Mouse (Mus musculus) Patski (cell line): ENCODE results near the gene Mid1. TPM values are rescaled to one million over a fixed set of nuclear protein-coding genes. Genes with fewer than 3 reads are reported as not detected.

ENCODE experiments used
- ATAC-seq: fragments of 100-300 bp; one replicate; pipeline ENCODE4 v1.8.0; 2021
- CTCF ChIA-PET: fragments of 350-600 bp; sonication (Branson Sonifier 250); formaldehyde crosslinking; loops from one replicate; lab custom pipeline; 2022; ENCODE audit warnings: inconsistent platforms; lab: Charles Lee
- POLR2A ChIA-PET: fragments of 350-600 bp; sonication (Branson Sonifier 250); formaldehyde crosslinking; loops from one replicate; lab custom pipeline; 2022; ENCODE audit warnings: antibody characterized with exemption, inconsistent platforms; lab: Charles Lee
- DNase-seq: peaks from one replicate; pipeline ENCODE4 v3.0.0-alpha.2; 2011; ENCODE audit warnings: low read depth, low spot score
- H3K27me3 ChIP-seq: fragments of 371-371 bp; one replicate; pipeline ENCODE4 v1.5.1; 2021
- CTCF ChIP-seq: fragments of 100-300 bp; IDR thresholded peaks from one replicate; pipeline ENCODE4 v1.5.1; 2021
- in situ Hi-C: fragments of 300-500 bp; cut with MboI; formaldehyde crosslinking; loops from 3 replicates; pipeline ENCODE4 v1.11.1; 2018; ENCODE audit warnings: low pct_unique_long_range_greater_than_20kb, mixed read lengths
- polyA plus RNA-seq: library from polyadenylated mRNA; unstranded; gene quantifications from one replicate; pipeline ENCODE4 v1.2.3, GENCODE M21; 2021

Gene Mid1
- polyA plus RNA-seq, 1 experiment from 2014 or later, result 105 TPM

DNA sequence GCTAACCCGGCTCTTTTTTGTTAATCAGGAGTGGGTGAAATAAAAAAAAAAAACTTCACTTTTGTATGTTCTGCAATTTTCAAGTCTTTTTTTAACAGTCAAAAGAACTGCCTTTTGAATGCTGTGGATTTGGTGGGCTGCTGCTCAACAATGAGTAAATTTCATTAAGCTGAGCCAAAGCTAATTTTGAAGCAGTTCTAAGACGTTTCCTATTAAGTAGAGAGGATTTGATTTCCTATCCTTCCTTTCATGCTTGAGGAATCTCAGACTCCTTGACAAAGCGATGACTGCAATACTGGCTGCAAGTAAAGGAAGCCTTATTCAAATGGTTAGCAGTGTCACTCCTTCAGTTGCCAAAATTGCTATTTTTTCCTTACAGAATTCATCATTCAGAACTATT, 161.2 kb downstream of the Mid1 start:
- ChIA-PET POLR2A (no interaction called here), CTCF (no interaction called here)
- no peak for TF ChIP-seq CTCF
- ATAC-seq, result no peak
- no peak for DNase-seq
- in situ Hi-C loops, result no loop called here
- no peaks in the 10 kb centered on the region for H3K27me3 ChIP-seq

GRCm38 (mm10) chrX:169861194-169861720, 176.3 kb downstream of the Mid1 start:
- ATAC-seq, result no peak
- ChIA-PET CTCF (no interaction called here), POLR2A (no interaction called here)
- H3K27me3 ChIP-seq, result no peaks in the 10 kb centered on the region
- in situ Hi-C loops, result no loop called here
- TF ChIP-seq CTCF, result no peak
- no peak for DNase-seq

GRCm38 (mm10) chrX:169862440-169862839, 177.4 kb downstream of the Mid1 start:
- no peak for TF ChIP-seq CTCF
- ATAC-seq (no peak), DNase-seq (no peak)
- no peaks in the 10 kb centered on the region for H3K27me3 ChIP-seq
- in situ Hi-C loops, result no loop called here
- POLR2A ChIA-PET, result no interaction called here
- CTCF ChIA-PET, result interaction anchor here (1.3 kb wide), 1 partner anchor 63 kb away, joined by 3 read pairs; no protein-coding TSS in a partner anchor

GRCm38 (mm10) chrX:169862848-169863247, 177.8 kb downstream of the Mid1 start:
- H3K27me3 ChIP-seq, result no peaks in the 10 kb centered on the region
- ChIA-PET CTCF (interaction anchor here (1.3 kb wide), 1 partner anchor 64 kb away, joined by 3 read pairs; no protein-coding TSS in a partner anchor), POLR2A (no interaction called here)
- DNase-seq, result no peak
- in situ Hi-C loops, result no loop called here
- TF ChIP-seq CTCF, result peak; percentile 75
- no peak for ATAC-seq

DNA sequence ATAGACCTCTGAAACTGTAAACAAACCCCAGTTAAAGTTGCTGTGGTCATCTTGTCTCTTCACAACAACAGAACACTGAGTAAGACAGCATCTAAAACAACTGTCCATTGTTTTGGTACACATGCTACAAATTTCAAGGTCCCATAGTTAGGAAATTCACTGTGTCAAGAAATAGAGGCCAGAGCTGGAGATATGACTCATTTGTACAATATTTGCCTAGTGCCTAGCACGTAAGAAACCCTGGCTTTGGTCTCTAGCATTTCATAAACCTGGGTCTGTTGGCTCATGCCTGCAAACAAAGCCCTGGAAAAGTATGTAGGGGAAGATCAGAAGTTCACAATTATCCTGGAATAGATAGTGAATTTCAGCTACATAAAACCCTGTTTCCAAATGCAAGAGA, 178.8 kb downstream of the Mid1 start:
- in situ Hi-C loops, result no loop called here
- CTCF ChIA-PET, result interaction anchor here (1.2 kb wide), 2 partner anchors 10 to 11 kb away, joined by 3 read pairs; no protein-coding TSS in a partner anchor
- no peak for TF ChIP-seq CTCF
- POLR2A ChIA-PET, result no interaction called here
- no peak for DNase-seq
- H3K27me3 ChIP-seq, result no peaks in the 10 kb centered on the region
- no peak for ATAC-seq

DNA sequence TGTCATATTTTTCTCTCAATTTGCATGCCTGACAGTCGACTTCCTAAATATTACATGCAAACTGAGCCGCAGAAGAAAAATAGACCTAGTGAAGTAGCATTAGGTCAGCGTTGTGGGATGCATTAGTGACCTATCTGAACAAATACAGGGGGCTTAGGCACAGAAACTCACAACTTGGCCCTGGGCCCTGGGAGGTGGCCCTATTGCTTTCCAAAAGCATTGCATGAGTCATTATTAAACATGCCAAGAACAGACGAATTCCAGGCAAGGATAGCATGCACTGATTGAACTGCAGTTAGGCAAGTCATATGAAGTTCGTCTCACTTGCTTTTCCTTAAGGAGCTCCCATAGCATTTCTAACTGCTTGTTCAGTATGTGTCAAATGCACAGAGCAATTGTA, 183.2 kb downstream of the Mid1 start:
- no peaks in the 10 kb centered on the region for H3K27me3 ChIP-seq
- in situ Hi-C loops, result no loop called here
- POLR2A ChIA-PET, result no interaction called here
- ATAC-seq, result no peak
- no peak for DNase-seq
- CTCF ChIA-PET, result no interaction called here
- TF ChIP-seq CTCF, result no peak

GRCm38 (mm10) chrX:169874475-169874874, 189.5 kb downstream of the Mid1 start:
- in situ Hi-C loops, result no loop called here
- DNase-seq (no peak), ATAC-seq (no peak)
- H3K27me3 ChIP-seq, result no peaks in the 10 kb centered on the region
- ChIA-PET CTCF (no interaction called here), POLR2A (no interaction called here)
- no peak for TF ChIP-seq CTCF

- peak; percentile 76 for ATAC-seq
- no peak for DNase-seq
- ChIA-PET CTCF (interaction anchor here (1.4 to 2.3 kb wide), 2 partner anchors 10 to 78 kb away, joined by 4 to 7 read pairs; no protein-coding TSS in a partner anchor), POLR2A (no interaction called here)
- TF ChIP-seq CTCF, result no peak
- H3K27me3 ChIP-seq, result no peaks in the 10 kb centered on the region
- in situ Hi-C loops, result loop anchor here (5.0 to 10.0 kb wide), 3 partner anchors 77 to 555 kb away; partner anchors contain the start of genes Hccs and Mid1
These were observed 194.7 kb downstream of the Mid1 start for GRCm38 (mm10) chrX:169879481-169880362.

DNA sequence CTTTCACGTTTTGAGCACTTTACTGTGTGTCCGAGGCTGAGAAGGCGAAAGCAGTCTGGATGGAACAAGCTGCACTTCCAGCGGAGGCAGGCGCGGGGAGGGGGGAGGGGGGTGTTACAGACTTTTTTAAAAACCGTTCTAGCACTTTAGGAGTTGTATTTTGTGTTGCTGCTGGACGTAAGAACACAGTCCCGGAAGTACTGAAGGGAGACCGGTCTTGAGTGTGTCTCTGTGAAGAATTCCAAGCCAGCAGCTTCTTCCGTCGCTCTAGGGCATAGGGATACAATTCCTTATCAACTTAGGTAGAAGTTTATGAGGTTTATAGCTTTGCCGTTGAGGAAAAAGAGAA, 195.3 kb downstream of the Mid1 start:
- ATAC-seq (no peak), DNase-seq (no peak)
- ChIA-PET CTCF (interaction anchor here (1.4 to 2.3 kb wide), 2 partner anchors 11 to 79 kb away, joined by 4 to 7 read pairs; no protein-coding TSS in a partner anchor), POLR2A (no interaction called here)
- in situ Hi-C loops, result loop anchor here (5.0 to 10.0 kb wide), 3 partner anchors 78 to 556 kb away; partner anchors contain the start of genes Hccs and Mid1
- H3K27me3 ChIP-seq, result no peaks in the 10 kb centered on the region
- TF ChIP-seq CTCF, result no peak

DNA sequence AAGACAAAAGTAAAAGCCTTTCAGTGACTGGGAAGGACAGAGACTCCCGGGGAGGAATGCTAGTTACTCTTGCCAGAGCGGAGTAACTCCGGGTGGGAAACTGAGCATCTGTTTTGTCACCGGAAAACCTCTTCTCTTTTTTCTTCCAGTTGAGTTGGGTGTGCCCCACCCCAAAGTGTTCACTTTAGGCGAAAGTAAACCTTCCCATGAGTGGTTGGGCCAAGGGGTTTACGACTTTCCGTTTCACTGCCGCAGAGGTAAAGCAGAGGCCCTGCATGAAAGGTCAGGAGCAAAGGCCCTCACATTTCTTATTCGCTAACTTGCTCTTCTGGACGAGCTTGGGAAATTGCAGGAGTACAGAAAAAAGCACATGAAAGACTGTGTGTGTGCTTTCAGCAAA, 195.8 kb downstream of the Mid1 start:
- DNase-seq (no peak), ATAC-seq (no peak)
- CTCF ChIA-PET, result interaction anchor here (0.9 to 2.3 kb wide), 2 partner anchors 26 to 79 kb away, joined by 3 to 7 read pairs; no protein-coding TSS in a partner anchor
- no peaks in the 10 kb centered on the region for H3K27me3 ChIP-seq
- POLR2A ChIA-PET, result no interaction called here
- in situ Hi-C loops, result loop anchor here (5.0 to 10.0 kb wide), 3 partner anchors 79 to 556 kb away; partner anchors contain the start of genes Hccs and Mid1
- TF ChIP-seq CTCF, result no peak
